In the genomic region with DNA sequence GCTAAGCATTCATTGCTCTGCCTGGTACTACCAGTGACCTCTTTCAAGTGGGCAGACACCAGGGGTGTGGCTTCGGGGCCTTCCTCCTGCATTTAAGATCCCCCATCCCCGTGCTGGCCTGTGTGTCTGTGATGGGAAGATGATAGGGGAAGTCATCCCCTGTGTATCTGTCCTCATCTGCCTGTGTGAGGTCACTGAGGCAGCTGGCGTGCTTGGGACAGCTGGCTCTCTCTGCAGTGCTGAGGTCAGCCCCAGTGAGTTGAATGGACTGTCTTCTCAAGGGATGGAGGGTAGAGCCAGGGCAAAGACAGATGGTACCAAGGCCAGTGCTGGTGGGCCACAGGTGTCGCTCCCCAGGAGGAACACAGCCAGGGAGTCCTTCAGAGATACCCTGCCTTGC, we compare ENCODE assay signal across 16 mouse cellular contexts.
A peak's percentile ranks its signal among the peaks of the same experiment; 100 is the strongest.
DNase-seq lines count a peak whose midpoint lies in the region; ATAC-seq and TF ChIP-seq lines count a peak whose summit lies in the region.
"Had no signal": no experiment of that assay in that cellular context is flagged by ENCODE, and none has a peak within 500 bp of the region (broad histone marks: within the 10 kb centered on the region; RNA-seq: fewer than 3 reads in every experiment).

No protein-coding gene starts in this region.

- peaks cover 9% of the 10 kb centered on the region for H3K4me1 ChIP-seq in midbrain, embryonic 11.5 days (ENCODE audit: control insufficient read depth, insufficient read depth, low read length)
- peaks cover 16% of the 10 kb centered on the region for H3K4me1 ChIP-seq in midbrain, embryonic 16.5 days (ENCODE audit: control insufficient read depth, insufficient read depth, low read length)

- no peaks in the 10 kb centered on the region for H3K79me2 ChIP-seq in myocyte (ENCODE audit: control insufficient read depth, insufficient read depth)

- no peak for TF ChIP-seq POLR2A in myocyte (IDR thresholded peaks at IDR 0.05; ENCODE audit: insufficient read length, low read depth)

- H3K9ac ChIP-seq in midbrain, embryonic 11.5 days (ENCODE audit: low read length): no peak overlapping the region
- H3K9ac ChIP-seq in midbrain, embryonic 16.5 days (ENCODE audit: low read depth, low read length): no peak overlapping the region
- H3K9ac ChIP-seq: forebrain, postnatal 0 days; lung, embryonic 14.5 days had no signal

- H3K4me2 ChIP-seq in midbrain, embryonic 11.5 days: no peak overlapping the region
- H3K4me2 ChIP-seq in midbrain, embryonic 16.5 days (ENCODE audit: low read length): no peak overlapping the region
- H3K4me2 ChIP-seq in myocyte (ENCODE audit: low read depth): no peak overlapping the region
- H3K4me2 ChIP-seq: lung, embryonic 14.5 days had no signal

- H3K36me3 ChIP-seq in midbrain, embryonic 11.5 days (ENCODE audit: control insufficient read depth, insufficient read depth, low read length): no peaks in the 10 kb centered on the region
- no peaks in the 10 kb centered on the region for H3K36me3 ChIP-seq in midbrain, embryonic 16.5 days (ENCODE audit: control insufficient read depth, insufficient read depth, low read length)
- H3K36me3 ChIP-seq in myocyte (ENCODE audit: control insufficient read depth, insufficient read depth): no peaks in the 10 kb centered on the region

- 52% methylated on average over 4 of the region's 4 CpGs for WGBS in midbrain, embryonic 11.5 days
- WGBS in midbrain, embryonic 16.5 days: 35% methylated on average over 4 of the region's 4 CpGs

- H3K27me3 ChIP-seq in midbrain, embryonic 11.5 days (ENCODE audit: control insufficient read depth, insufficient read depth, low read length): no peaks in the 10 kb centered on the region
- no peaks in the 10 kb centered on the region for H3K27me3 ChIP-seq in midbrain, embryonic 16.5 days (ENCODE audit: control insufficient read depth, insufficient read depth, low read depth, low read length)
- H3K27me3 ChIP-seq in myocyte (ENCODE audit: control insufficient read depth, insufficient read depth, insufficient read length): no peaks in the 10 kb centered on the region
- H3K27me3 ChIP-seq: Patski had no signal

- H3K4me3 ChIP-seq in midbrain, embryonic 11.5 days (ENCODE audit: low read depth, low read length): no peak overlapping the region
- H3K4me3 ChIP-seq in midbrain, embryonic 16.5 days (ENCODE audit: low read depth, low read length): no peak overlapping the region
- H3K4me3 ChIP-seq in myocyte: no peak overlapping the region
- H3K4me3 ChIP-seq: heart, adult 2 months had no signal

- no peak for DNase-seq in cerebellum, adult 8-10 months
- DNase-seq in gastrocnemius, postnatal 25 days: peak; percentile 23
- DNase-seq in gastrocnemius, postnatal 10 days: no peak
- no peak for DNase-seq in midbrain, embryonic 11.5 days (ENCODE audit: low spot score, missing footprints)
- no peak for DNase-seq in kidney, postnatal 14 days
- DNase-seq: forebrain, postnatal 0 days; heart, adult 2 months; heart, postnatal 10 days; kidney, postnatal 10 days; liver; lung, embryonic 14.5 days had no signal

- ATAC-seq in cerebellum, adult (ENCODE audit: insufficient number of reproducible peaks, low FRiP score, low TSS enrichment): peak; percentile 46; the same call in 1 of the 2 replicates
- ATAC-seq in midbrain, embryonic 11.5 days (ENCODE audit: low FRiP score): 0 out of 2 replicates have a peak, but pooled peaks have one; percentile 36
- ATAC-seq in midbrain, embryonic 16.5 days: no peak
- ATAC-seq: forebrain, postnatal 0 days; intestine, postnatal 0 days; Patski had no signal

- no peak overlapping the region for H3K27ac ChIP-seq in midbrain, embryonic 11.5 days (ENCODE audit: low read depth, low read length)
- H3K27ac ChIP-seq in midbrain, embryonic 16.5 days (ENCODE audit: low read length): no peak overlapping the region
- H3K27ac ChIP-seq: heart, adult 2 months had no signal

- no peak overlapping the region for H3ac ChIP-seq in myocyte (ENCODE audit: control insufficient read depth, insufficient read length)

- H3K9me3 ChIP-seq in midbrain, embryonic 11.5 days (ENCODE audit: control insufficient read depth, low read length): no peaks in the 10 kb centered on the region
- H3K9me3 ChIP-seq in midbrain, embryonic 16.5 days (replicated peaks; ENCODE audit: control insufficient read depth, low read length, poor library complexity, severe bottlenecking): no peaks in the 10 kb centered on the region

TF ChIP-seq in myocyte, 11 proteins besides CTCF, POLR2A, EP300 and RAD21:
- TF ChIP-seq USF1 (IDR thresholded peaks at IDR 0.05; ENCODE audit: low read depth): no peak
- peak; percentile 1 for TF ChIP-seq TCF12 (IDR thresholded peaks at IDR 0.05; ENCODE audit: insufficient read depth, poor library complexity, severe bottlenecking)
- TF ChIP-seq SRF (IDR thresholded peaks at IDR 0.05; ENCODE audit: control insufficient read depth, insufficient read length, low read depth): no peak
- TF ChIP-seq MAX (IDR thresholded peaks at IDR 0.05; ENCODE audit: low read depth): no peak
- peak in 2 of 3 experiments; percentile 79 to 89 for TF ChIP-seq MYOD1 (IDR thresholded peaks at IDR 0.05; ENCODE audit: control insufficient read depth in 1 of 3, insufficient read length in 2 of 3, low read depth in 2 of 3)
- TF ChIP-seq CEBPB (IDR thresholded peaks at IDR 0.05; ENCODE audit: insufficient read depth, poor library complexity, severe bottlenecking): no peak
- TF ChIP-seq TCF3 (IDR thresholded peaks at IDR 0.05; ENCODE audit: insufficient read length, low read depth): peak; percentile 85
- no peak for TF ChIP-seq E2F4 (IDR thresholded peaks at IDR 0.05; ENCODE audit: insufficient read depth)
- no peak for TF ChIP-seq REST (IDR thresholded peaks at IDR 0.05; ENCODE audit: insufficient read depth, insufficient read length)
- peak in 2 of 3 experiments; percentile 92 to 96 for TF ChIP-seq MYOG (IDR thresholded peaks at IDR 0.05; ENCODE audit: control insufficient read depth in 1 of 3, insufficient read depth in 1 of 3, insufficient read length in 2 of 3, low read depth in 2 of 3)
- no peak for TF ChIP-seq POLR2AphosphoS2 (IDR thresholded peaks at IDR 0.05; ENCODE audit: insufficient read length, low read depth)
